Mouse (Mus musculus) kidney, adult 2 months (tissue): ENCODE results near the gene Crybb2.

Experiments
- CTCF ChIP-seq: fragments of 200-500 bp; conservative IDR thresholded peaks from 2 replicates; pipeline ENCODE4 v1.5.1; 2011; ENCODE audit warnings: low read depth, mild to moderate bottlenecking, control low read depth, low read length, moderate library complexity, mixed read lengths; ENCODE audit not compliant: insufficient read depth, insufficient read length
- POLR2A ChIP-seq: fragments of 200-500 bp; IDR thresholded peaks from one replicate; pipeline ENCODE4 v1.6.1; 2011; ENCODE audit warnings: low read depth, low read length, control low read depth

GRCm38 (mm10) chr5:113090077-113090690 is 20.3 kb upstream of the Crybb2 start:
- TF ChIP-seq CTCF (no peak), POLR2A (no peak)
